Mouse (Mus musculus): ENCODE measurements at regions not wholly inside any gene's neighbourhood (a gene's known extent, or its start where the extent isn't known, plus 50 kb on each side); places are given as distances from the start of the nearest gene placed in this dataset.
"Not testable (repeated sequence)": the region's sequence is repeated elsewhere in the genome, so short reads cannot be mapped to it uniquely, and the experiment has no call there.

DNA sequence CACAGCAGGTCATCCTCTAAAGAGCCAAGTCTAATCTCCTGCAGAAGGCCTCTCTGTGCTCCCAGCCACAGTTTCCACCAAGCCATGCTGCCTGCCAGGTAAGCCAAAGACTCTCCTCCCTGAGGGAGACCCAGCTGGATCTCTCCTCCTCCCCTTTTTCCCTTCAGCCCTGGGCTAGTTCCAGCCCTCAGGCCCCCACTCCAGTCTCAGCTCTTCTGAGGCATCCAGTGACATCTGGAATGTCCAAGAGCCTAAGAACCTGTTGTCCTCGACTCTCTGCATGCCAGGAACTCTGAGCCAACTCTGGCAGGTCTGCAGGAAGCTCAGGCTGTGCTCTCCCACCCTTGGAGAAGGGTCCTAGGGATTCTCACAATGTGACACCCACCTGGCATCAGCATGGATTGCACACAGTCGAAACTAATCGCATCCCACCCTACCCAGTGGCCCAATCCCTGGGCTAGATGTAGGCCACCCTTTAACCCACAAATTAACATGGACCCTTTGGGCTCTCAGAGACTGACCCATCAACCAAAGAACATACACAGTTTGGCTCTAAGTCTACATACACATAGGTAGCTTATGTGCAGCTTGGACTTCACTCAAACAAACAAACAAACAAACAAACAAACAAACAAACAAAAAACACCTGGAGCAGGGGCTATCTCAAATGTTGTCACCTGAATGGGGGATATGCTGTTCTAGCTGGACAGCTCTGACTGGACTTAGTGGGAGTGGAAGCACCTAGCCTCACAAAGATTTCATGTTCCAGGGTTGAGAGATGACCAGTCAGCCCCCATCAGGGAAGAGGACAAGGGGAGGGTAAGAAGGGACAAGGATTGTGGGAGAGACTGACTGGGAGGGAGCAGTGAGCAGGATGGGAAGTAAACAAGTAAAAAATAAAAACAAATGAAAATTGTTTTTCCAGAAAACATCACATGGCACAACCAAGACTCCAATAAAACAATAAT lies 57.9 kb upstream of the Zfp709 start:
- H3K36me3 ChIP-seq (ENCODE audit: control insufficient read depth, insufficient read depth, low read length); DNase-seq; H3K9ac ChIP-seq (replicated peaks; ENCODE audit: low read length); H3K9me3 ChIP-seq (ENCODE audit: control insufficient read depth, low read length); H3K27ac ChIP-seq (replicated peaks; ENCODE audit: low read depth, low read length); H3K4me1 ChIP-seq (ENCODE audit: control insufficient read depth, insufficient read depth, low read length); H3K27me3 ChIP-seq (ENCODE audit: control insufficient read depth, insufficient read depth, low read length); H3K4me2 ChIP-seq (ENCODE audit: low read length); H3K4me3 ChIP-seq (replicated peaks; ENCODE audit: low read depth, low read length): not testable (repeated sequence)
- ATAC-seq (ENCODE audit: low FRiP score, low TSS enrichment): peak; percentile 48
- WGBS: 72% methylated on average over 3 of the region's 3 CpGs

DNA sequence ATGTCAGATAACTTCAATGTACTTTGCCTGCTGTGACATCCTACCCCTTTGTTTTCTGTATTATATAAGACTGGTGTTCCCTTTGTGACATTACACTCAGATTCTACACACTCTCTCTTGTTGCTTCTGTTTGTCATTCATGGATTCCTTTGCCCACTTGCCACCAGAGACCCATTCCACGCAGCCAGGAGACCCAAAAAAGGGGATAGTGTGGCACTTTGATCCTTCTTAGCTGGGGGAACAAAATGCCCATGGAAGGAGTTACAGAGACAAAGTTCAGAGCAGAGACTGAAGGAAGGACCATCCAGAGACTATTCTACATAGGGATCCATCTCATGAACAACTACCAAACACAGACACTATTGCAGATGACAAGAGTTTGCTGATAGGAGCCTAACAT lies 59.1 kb upstream of the Zfp709 start:
- not testable (repeated sequence) for H3K9ac ChIP-seq (replicated peaks; ENCODE audit: low read length); DNase-seq; H3K36me3 ChIP-seq (ENCODE audit: control insufficient read depth, insufficient read depth, low read length); H3K4me3 ChIP-seq (replicated peaks; ENCODE audit: low read depth, low read length); H3K4me2 ChIP-seq (ENCODE audit: low read length); H3K9me3 ChIP-seq (ENCODE audit: control insufficient read depth, low read length); ATAC-seq (ENCODE audit: low FRiP score, low TSS enrichment); H3K27ac ChIP-seq (replicated peaks; ENCODE audit: low read depth, low read length); H3K27me3 ChIP-seq (ENCODE audit: control insufficient read depth, insufficient read depth, low read length); H3K4me1 ChIP-seq (ENCODE audit: control insufficient read depth, insufficient read depth, low read length)
- 59% methylated on average over 1 of the region's 1 CpGs for WGBS

DNA sequence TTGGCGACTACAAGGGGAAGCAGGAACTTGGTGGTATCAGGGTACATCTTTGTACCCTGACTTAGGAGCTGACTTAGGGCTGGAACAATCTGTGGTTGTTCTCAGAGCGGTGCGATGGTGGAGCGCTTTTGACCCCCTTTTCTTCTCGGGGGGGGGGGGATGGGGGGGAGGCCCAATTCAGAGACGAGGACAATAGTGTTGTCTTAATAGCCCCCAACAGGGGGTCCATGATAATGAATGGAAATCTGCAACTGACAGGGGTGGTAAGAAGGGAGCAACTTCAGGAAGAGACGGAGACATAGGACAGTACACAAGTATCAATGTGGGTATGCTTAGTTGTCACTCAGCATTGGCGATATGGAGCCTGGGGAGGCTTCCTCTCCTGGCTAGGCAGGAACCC lies 61.9 kb upstream of the Zfp709 start:
- not testable (repeated sequence) for H3K4me2 ChIP-seq (ENCODE audit: low read length); DNase-seq; H3K4me1 ChIP-seq (ENCODE audit: control insufficient read depth, insufficient read depth, low read length); H3K9me3 ChIP-seq (ENCODE audit: control insufficient read depth, low read length); H3K27me3 ChIP-seq (ENCODE audit: control insufficient read depth, insufficient read depth, low read length); H3K4me3 ChIP-seq (replicated peaks; ENCODE audit: low read depth, low read length); H3K36me3 ChIP-seq (ENCODE audit: control insufficient read depth, insufficient read depth, low read length); H3K9ac ChIP-seq (replicated peaks; ENCODE audit: low read length); H3K27ac ChIP-seq (replicated peaks; ENCODE audit: low read depth, low read length)
- peak; percentile 46 for ATAC-seq (ENCODE audit: low FRiP score, low TSS enrichment)
- 81% methylated on average over 8 of the region's 8 CpGs for WGBS

DNA sequence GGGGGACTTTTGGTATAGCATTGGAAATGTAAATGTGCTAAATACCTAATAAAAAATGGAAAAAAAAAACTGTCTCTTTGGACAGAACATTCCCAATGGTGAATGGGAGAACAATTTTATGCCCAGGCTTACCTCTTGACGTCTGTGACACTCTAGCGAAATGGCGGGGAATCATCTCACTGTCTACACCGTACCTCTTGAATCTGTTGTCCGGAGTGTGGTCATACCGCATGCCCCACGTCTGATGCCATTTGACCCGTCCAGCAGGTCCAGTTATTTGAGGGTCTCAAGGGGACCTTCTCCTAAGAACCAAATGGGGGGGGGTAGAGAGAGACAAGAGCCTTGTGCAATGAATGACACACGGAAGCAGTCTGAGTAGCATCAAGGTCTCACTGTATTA lies 62.4 kb upstream of the Zfp709 start:
- DNase-seq: not testable (repeated sequence)

DNA sequence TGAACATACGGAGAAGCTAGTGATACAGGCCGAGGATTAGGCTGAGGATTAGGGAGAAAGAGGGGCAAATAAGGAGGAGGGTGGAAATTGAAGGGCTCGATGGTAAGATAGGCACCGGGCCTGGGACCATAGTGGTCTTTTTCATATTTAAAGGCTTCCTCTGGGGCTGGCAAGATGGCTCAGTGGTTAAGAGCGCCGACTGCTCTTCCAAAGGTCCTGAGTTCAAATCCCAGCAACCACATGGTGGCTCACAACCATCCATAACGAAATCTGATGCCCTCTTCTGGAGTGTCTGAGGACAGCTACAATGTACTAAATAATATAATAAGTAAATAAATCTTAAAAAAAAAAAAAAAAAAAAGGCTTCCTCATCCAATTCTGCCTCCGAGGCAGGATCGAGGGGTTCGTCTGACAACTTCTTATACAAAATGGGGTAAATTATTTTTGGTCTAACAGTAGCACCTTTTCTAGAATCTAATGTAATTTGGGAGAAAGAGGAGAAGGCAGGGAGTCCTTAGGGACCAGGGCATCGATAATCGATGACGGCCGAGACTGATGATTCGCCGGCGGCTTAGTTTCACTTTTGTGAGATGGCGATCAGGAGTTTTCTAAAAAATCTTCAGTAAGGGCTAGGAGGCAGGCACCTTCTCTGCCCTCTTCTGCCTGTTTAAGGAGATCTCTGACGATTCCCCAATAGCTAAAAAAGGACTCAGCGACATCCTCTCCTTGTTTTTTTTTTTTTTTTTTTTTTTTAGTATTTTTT lies 65.4 kb upstream of the Zfp709 start:
- 93% methylated on average over 19 of the region's 20 CpGs for WGBS
- ATAC-seq (ENCODE audit: low FRiP score, low TSS enrichment): 0 out of 2 replicates have a peak, but pooled peaks have one; percentile 18

More for the DNA sequence above, 62.4 kb upstream of the Zfp709 start:
- ATAC-seq (ENCODE audit: low FRiP score, low TSS enrichment): peak; percentile 69
- 92% methylated on average over 9 of the region's 9 CpGs for WGBS
- not testable (repeated sequence) for H3K9me3 ChIP-seq (ENCODE audit: control insufficient read depth, low read length); H3K4me1 ChIP-seq (ENCODE audit: control insufficient read depth, insufficient read depth, low read length); H3K36me3 ChIP-seq (ENCODE audit: control insufficient read depth, insufficient read depth, low read length); H3K4me3 ChIP-seq (replicated peaks; ENCODE audit: low read depth, low read length); H3K9ac ChIP-seq (replicated peaks; ENCODE audit: low read length); H3K27me3 ChIP-seq (ENCODE audit: control insufficient read depth, insufficient read depth, low read length); H3K4me2 ChIP-seq (ENCODE audit: low read length); H3K27ac ChIP-seq (replicated peaks; ENCODE audit: low read depth, low read length)

DNA sequence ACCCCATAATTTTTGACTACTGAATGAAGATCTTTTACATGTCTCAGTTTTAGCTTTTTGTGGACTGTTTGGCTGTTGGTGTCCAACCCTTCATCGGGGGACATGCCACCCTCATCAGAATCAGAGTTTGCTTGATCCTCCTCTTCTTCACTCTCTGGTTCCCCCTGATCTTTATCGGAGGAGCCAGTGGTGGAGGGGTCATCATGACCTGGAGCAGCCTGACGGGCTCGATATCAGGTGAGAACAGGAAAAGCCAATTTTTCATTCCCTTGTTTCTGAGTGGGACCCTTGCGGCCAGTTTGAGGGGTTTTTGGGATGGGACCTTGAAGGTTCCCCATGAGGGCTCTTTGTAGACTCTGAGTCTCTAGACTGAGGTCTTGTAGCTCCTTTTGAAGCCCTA lies 66.0 kb upstream of the Zfp709 start:
- H3K27ac ChIP-seq (replicated peaks; ENCODE audit: low read depth, low read length); H3K9ac ChIP-seq (replicated peaks; ENCODE audit: low read length); H3K4me3 ChIP-seq (replicated peaks; ENCODE audit: low read depth, low read length); H3K27me3 ChIP-seq (ENCODE audit: control insufficient read depth, insufficient read depth, low read length); H3K36me3 ChIP-seq (ENCODE audit: control insufficient read depth, insufficient read depth, low read length); H3K4me1 ChIP-seq (ENCODE audit: control insufficient read depth, insufficient read depth, low read length); ATAC-seq (ENCODE audit: low FRiP score, low TSS enrichment); H3K9me3 ChIP-seq (ENCODE audit: control insufficient read depth, low read length); H3K4me2 ChIP-seq (ENCODE audit: low read length): not testable (repeated sequence)
- 94% methylated on average over 5 of the region's 5 CpGs for WGBS
- DNase-seq: peak; percentile 0

More for the DNA sequence above, 65.4 kb upstream of the Zfp709 start:
- not testable (repeated sequence) for H3K36me3 ChIP-seq (ENCODE audit: control insufficient read depth, insufficient read depth, low read length); H3K4me1 ChIP-seq (ENCODE audit: control insufficient read depth, insufficient read depth, low read length); H3K27me3 ChIP-seq (ENCODE audit: control insufficient read depth, insufficient read depth, low read length); H3K27ac ChIP-seq (replicated peaks; ENCODE audit: low read depth, low read length); H3K9ac ChIP-seq (replicated peaks; ENCODE audit: low read length); H3K9me3 ChIP-seq (ENCODE audit: control insufficient read depth, low read length); H3K4me2 ChIP-seq (ENCODE audit: low read length); H3K4me3 ChIP-seq (replicated peaks; ENCODE audit: low read depth, low read length)
- DNase-seq: peak; percentile 0

DNA sequence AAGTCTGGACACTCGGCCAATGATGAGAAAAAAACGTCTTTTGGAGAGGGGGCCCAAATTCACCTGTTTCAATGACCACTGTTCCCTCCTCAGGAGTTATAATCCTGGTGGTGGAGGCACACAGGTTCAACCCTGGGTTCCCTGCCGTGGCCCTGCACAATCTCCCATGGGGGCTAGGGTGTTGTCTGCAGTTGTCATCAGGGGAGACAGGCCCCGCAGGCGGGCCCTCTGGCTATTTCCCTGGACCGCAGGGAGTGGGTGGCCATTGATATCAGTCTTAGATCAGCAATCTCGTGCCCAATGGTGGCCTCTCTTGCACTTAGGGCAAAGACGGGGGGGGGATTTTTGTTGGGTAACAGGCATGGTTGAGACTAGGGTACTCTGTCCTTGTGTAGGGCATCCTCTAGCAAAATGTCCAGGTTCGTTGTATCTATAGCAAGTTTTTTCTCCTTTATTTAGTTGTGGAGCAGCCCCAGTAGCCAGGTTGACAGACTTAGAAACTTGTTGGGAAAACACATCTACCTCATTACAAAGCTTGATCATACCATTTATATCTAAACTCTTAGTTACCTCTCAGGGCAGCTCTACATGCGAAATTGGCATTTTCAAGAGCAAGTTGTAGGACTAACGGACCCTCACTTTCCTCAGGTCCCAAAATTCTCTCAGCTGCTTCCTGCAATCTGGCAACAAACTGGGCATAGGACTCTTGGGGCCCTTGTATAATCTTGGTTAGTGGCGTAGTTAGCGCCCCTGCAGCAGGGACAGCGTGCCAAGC lies 66.9 kb upstream of the Zfp709 start:
- 91% methylated on average over 14 of the region's 14 CpGs for WGBS
- not testable (repeated sequence) for H3K9ac ChIP-seq (replicated peaks; ENCODE audit: low read length); H3K36me3 ChIP-seq (ENCODE audit: control insufficient read depth, insufficient read depth, low read length); H3K9me3 ChIP-seq (ENCODE audit: control insufficient read depth, low read length); DNase-seq; H3K27ac ChIP-seq (replicated peaks; ENCODE audit: low read depth, low read length); H3K4me2 ChIP-seq (ENCODE audit: low read length); H3K27me3 ChIP-seq (ENCODE audit: control insufficient read depth, insufficient read depth, low read length); H3K4me1 ChIP-seq (ENCODE audit: control insufficient read depth, insufficient read depth, low read length); ATAC-seq (ENCODE audit: low FRiP score, low TSS enrichment); H3K4me3 ChIP-seq (replicated peaks; ENCODE audit: low read depth, low read length)

DNA sequence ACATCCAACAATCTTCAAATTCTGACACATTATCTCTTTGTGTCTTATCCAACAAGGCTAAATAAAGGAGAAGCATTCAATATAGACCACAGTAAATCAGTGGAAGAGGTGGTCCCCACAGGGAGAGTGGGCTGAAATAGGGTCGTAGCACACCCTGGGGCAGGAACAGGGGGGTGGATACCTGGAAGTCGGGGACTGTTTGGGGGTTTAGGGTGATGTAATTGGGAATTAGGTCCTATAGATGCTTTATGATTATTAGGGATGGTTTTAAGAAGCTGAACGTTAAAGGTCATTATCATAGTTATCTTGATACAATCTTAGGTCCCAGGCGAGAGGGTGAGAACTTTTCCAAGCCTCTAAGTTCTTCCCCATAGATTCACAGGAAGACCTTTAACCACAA lies 67.9 kb upstream of the Zfp709 start:
- not testable (repeated sequence) for DNase-seq; H3K4me3 ChIP-seq (replicated peaks; ENCODE audit: low read depth, low read length); H3K4me2 ChIP-seq (ENCODE audit: low read length); H3K36me3 ChIP-seq (ENCODE audit: control insufficient read depth, insufficient read depth, low read length); H3K9me3 ChIP-seq (ENCODE audit: control insufficient read depth, low read length); H3K4me1 ChIP-seq (ENCODE audit: control insufficient read depth, insufficient read depth, low read length); H3K27ac ChIP-seq (replicated peaks; ENCODE audit: low read depth, low read length); H3K27me3 ChIP-seq (ENCODE audit: control insufficient read depth, insufficient read depth, low read length); H3K9ac ChIP-seq (replicated peaks; ENCODE audit: low read length); ATAC-seq (ENCODE audit: low FRiP score, low TSS enrichment)
- WGBS: 91% methylated on average over 4 of the region's 4 CpGs
